Mouse (Mus musculus): ENCODE results near the gene Pik3r5.

DNA sequence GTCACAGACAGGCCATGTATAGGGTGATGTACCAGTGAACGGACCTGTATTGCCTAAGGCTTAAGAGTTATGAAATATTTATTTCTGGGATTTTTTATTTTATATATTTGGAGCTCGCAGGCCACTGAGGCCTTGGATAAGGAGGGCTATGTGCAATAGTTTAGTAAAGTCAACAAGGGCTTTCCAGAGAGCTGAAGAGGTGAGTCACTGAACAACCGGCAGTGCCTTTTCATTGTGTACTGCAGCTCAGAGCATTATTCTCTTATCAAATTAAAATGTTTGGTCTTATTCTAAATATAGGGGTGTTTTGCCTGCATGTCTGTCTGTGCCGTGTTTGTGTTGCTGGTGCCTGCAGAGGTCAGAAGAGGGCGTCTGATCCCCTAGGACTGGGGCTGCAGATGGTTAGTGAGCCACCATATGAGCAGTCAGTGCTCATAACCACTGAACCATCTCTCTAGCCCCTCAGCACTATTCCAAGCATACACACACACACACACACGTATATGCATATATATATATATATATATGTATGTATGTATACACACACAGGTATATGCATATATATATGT lies 56.4 kb downstream of the Pik3r5 start:
- TF ChIP-seq CTCF (IDR thresholded peaks at IDR 0.05; ENCODE audit: extremely low read depth, insufficient read depth, insufficient read length, insufficient replicate concordance) (no peak), POLR2A (IDR thresholded peaks at IDR 0.05; ENCODE audit: low read depth, low read length) (no peak)
